Mouse (Mus musculus): ENCODE results near the gene Mta2. TPM values are rescaled to one million over a fixed set of nuclear protein-coding genes. Genes with fewer than 3 reads are reported as not detected.
A peak's percentile ranks its signal among the peaks of the same experiment; 100 is the strongest.

Mta2 gene
- polyA plus RNA-seq, 1 experiment from 2014 or later: 81.8 TPM

DNA sequence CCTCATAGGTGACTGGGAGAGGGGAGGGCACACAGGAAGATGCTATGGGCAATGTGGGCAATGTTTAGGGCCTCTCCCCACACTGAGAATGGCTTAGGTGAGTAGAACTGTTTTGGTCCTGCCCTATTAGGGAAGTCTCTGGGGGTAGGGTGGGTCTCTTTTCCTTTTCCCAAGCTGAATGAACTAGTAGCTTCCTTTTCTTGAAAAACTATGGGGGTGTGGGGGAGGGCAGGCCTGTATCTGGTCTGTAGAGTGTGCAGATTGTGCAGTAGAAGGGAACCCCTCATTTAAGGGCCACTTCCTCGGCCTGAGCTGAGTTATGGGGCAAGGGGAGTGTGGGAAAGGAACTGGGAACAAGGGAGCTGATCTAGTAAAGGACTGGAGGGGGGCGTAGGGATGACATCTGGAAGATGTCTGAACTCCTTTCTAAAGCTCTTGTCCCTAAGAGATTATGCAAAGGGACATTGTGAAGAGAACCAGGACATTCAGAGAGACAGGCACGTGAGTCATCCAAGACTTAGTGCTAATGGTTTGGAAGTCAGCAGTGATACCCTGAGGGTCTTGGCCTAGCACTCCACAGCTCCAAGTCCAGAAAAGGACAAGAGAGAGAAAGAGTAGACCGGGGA lies 49.7 kb downstream of the Mta2 start:
- H3K27me3 ChIP-seq (replicated peaks; ENCODE audit: insufficient read depth, low read length): no peaks in the 10 kb centered on the region
- peaks cover 36% of the 10 kb centered on the region for H3K4me1 ChIP-seq (ENCODE audit: insufficient read depth, low read depth, low read length)
- H3K27ac ChIP-seq (ENCODE audit: low read length): peak overlapping the region; percentile 98
- H3K36me3 ChIP-seq (ENCODE audit: insufficient read depth, low read length): no peaks in the 10 kb centered on the region
- ATAC-seq: no peak
- 39% methylated on average over 4 of the region's 4 CpGs for WGBS
- no peaks in the 10 kb centered on the region for H3K9me3 ChIP-seq (ENCODE audit: low read length)
- peak; percentile 64 for DNase-seq (ENCODE audit: low spot score)
- H3K4me3 ChIP-seq (ENCODE audit: low read depth, low read length): peak overlapping the region; percentile 95
- peak overlapping the region; percentile 71 for H3K4me2 ChIP-seq (replicated peaks; ENCODE audit: low read depth, low read length)
- peak overlapping the region; percentile 97 for H3K9ac ChIP-seq (replicated peaks; ENCODE audit: low read depth)
- TF ChIP-seq CTCF (IDR thresholded peaks at IDR 0.05): no peak

DNA sequence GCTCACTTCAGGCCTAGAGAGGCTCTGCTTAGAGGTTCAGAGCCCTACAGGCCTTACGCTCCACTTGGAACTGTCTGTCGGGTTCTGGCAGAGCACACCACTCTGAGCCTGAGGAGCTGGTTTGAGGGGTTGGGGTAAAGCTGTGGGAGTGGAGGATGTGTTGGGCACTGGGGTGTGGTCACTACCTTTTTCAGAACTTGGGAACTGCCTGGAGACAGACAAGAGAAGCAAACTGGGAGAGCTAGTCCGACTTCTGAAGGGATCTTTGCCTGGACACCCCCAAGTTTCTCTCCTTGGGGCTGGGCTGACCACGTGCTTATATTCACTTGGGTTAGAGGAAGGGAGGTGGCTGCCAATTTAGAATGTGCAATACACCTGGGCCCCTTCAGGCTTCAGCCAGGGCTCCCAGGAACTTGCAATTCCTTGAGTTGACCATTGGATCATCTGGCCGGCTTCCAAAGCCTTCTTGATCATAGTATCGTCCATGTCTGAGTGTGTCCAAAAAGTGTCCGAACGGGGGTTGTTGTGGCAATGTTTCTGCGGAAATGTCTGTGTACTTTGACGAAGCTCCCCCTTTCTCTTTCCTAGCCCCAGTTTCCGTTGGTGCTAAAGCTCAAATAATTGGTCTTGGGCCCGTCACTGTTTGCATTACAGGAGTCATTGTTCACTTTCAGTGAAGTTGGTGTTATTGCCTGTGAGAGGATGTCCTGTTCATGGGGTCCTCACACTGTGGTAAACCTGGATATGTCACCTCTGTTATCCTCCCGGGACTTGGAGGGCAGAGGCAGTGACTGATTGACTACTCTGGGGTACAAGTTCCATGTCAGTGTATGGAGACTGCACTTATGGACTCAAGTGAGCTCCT lies 50.4 kb downstream of the Mta2 start:
- DNase-seq (ENCODE audit: low spot score) (peak; percentile 55), ATAC-seq (no peak)
- Histone ChIP-seq H3K4me3 (ENCODE audit: low read depth, low read length) (peak overlapping the region; percentile 95), H3K4me1 (ENCODE audit: insufficient read depth, low read depth, low read length) (peaks cover 42% of the 10 kb centered on the region), H3K4me2 (replicated peaks; ENCODE audit: low read depth, low read length) (peak overlapping the region; percentile 71), H3K36me3 (ENCODE audit: insufficient read depth, low read length) (no peaks in the 10 kb centered on the region), H3K9me3 (ENCODE audit: low read length) (no peaks in the 10 kb centered on the region), H3K27ac (ENCODE audit: low read length) (peak overlapping the region; percentile 98), H3K9ac (replicated peaks; ENCODE audit: low read depth) (peak overlapping the region; percentile 97), H3K27me3 (replicated peaks; ENCODE audit: insufficient read depth, low read length) (no peaks in the 10 kb centered on the region)
- TF ChIP-seq CTCF (IDR thresholded peaks at IDR 0.05) (no peak), EP300 (IDR thresholded peaks at IDR 0.05) (no peak)
- 37% methylated on average over 13 of the region's 13 CpGs for WGBS

DNA sequence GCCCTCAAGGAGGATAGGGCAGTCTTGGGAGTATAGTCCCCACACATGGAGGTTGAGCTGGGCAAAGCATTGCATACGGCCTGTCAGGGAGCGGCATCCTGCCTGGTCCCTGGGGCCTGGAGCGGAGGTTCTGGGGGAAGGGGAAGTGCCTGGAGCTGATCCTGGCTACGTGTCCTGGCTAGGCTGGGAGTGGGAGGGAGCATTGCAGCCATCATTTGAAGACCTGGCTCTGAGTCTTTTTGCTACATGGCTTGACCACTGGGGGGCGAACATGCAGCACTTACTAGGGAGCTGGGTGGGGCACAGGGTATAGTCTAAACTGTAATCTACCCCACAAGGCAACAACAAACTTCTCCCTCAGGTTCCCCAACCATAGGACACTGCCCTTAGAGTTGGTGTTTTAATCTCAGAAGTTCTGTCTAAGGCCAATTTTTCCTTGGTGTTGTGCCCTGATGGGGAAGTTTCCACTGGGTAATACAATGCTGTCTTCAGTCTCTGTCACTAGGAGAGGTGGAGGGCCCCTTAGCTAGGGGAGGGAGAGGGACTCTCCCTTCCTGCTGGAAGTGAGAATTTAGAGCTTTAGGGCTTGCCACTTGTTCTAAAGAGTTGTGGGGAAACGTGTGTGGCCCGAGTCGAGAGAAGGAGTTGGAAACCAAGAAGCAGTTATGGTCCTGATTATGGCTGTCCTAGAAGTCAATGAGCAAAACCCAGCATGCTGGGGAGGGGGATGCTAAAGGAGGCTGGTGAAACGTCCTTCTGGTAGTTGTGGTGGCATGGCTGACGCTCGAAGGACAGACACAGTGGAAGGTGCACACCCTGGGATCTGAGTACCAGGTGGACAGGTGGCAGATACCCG lies 51.3 kb downstream of the Mta2 start:
- H3K27ac ChIP-seq (ENCODE audit: low read length): peak overlapping the region; percentile 98
- H3K27me3 ChIP-seq (replicated peaks; ENCODE audit: insufficient read depth, low read length): no peaks in the 10 kb centered on the region
- peak; percentile 46; the same call in 1 of the 2 replicates for TF ChIP-seq EP300 (IDR thresholded peaks at IDR 0.05)
- TF ChIP-seq CTCF (IDR thresholded peaks at IDR 0.05): peak; percentile 88
- H3K4me1 ChIP-seq (ENCODE audit: insufficient read depth, low read depth, low read length): peaks cover 48% of the 10 kb centered on the region
- 25% methylated on average over 12 of the region's 12 CpGs for WGBS
- peak overlapping the region; percentile 95 for H3K4me3 ChIP-seq (ENCODE audit: low read depth, low read length)
- H3K9ac ChIP-seq (replicated peaks; ENCODE audit: low read depth): peak overlapping the region; percentile 29; the same call in 1 of the 2 replicates
- no peaks in the 10 kb centered on the region for H3K36me3 ChIP-seq (ENCODE audit: insufficient read depth, low read length)
- no peaks in the 10 kb centered on the region for H3K9me3 ChIP-seq (ENCODE audit: low read length)
- peak overlapping the region; percentile 71 for H3K4me2 ChIP-seq (replicated peaks; ENCODE audit: low read depth, low read length)
- DNase-seq (ENCODE audit: low spot score): peak; percentile 96
- ATAC-seq: peak; percentile 7

DNA sequence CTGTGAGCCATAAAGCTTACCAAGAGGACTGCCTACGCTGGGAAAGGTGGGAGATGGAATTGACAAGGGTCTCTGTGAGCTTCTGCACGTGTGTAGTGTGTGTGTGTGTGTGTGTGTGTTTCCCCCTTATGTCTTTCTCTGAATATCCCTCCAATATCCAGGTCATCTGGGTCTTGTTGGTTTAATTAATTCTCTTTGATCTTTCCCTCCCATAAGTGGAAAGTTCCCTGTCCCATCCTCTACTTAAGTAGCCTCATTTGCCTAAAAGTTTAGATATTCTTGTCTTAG lies 51.9 kb downstream of the Mta2 start:
- WGBS: 55% methylated on average over 2 of the region's 2 CpGs
- Histone ChIP-seq H3K9me3 (ENCODE audit: low read length) (no peaks in the 10 kb centered on the region), H3K27ac (ENCODE audit: low read length) (peak overlapping the region; percentile 98), H3K27me3 (replicated peaks; ENCODE audit: insufficient read depth, low read length) (no peaks in the 10 kb centered on the region), H3K4me3 (ENCODE audit: low read depth, low read length) (peak overlapping the region; percentile 95; the same call in 1 of the 2 replicates), H3K4me2 (replicated peaks; ENCODE audit: low read depth, low read length) (peak overlapping the region; percentile 71), H3K9ac (replicated peaks; ENCODE audit: low read depth) (peak overlapping the region; percentile 29; the same call in 1 of the 2 replicates), H3K4me1 (ENCODE audit: insufficient read depth, low read depth, low read length) (peaks cover 49% of the 10 kb centered on the region), H3K36me3 (ENCODE audit: insufficient read depth, low read length) (no peaks in the 10 kb centered on the region)
- TF ChIP-seq CTCF (IDR thresholded peaks at IDR 0.05): no peak
- TF ChIP-seq EP300 (IDR thresholded peaks at IDR 0.05): no peak
- ATAC-seq: no peak
- no peak for DNase-seq (ENCODE audit: low spot score)

DNA sequence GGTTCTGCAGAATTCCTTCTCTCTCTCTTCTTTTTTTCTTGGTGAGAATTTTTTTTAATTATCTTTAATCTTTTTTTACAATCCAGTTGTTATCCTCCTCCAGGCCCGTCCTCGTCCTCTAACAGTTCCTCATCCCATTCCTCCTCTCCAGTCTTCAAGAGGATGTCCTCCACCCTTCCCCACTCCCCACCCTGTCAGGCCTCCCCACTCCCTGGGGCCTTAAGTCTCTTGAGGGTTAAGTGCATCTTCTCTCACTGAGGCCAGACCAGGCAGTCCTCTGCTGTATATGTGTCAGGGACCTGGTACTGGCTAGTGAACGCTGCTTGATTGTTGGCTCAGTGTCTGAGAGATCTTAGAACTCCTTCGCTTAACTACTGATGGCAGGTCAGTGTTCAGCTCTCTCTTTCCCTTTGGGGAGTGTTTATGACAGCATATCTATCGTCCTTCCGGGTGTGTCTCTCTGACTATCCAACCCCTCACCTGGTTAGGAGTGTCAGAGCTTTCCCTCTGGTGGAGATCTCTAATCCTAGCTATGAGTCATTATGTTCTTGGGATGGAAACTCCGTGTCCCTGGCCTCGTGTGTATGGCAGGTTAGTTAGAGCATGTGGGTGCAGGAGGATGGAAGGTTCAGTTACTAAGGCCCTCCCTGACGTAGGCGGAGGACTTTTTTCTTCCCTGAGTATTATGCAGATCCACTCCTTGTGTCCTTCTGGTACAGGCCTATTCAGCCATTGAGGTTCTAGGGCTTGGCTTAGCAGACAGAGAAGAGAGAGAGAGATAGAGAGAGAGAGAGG lies 53.3 kb downstream of the Mta2 start:
- Histone ChIP-seq H3K27ac (ENCODE audit: low read length) (no peak overlapping the region), H3K4me2 (replicated peaks; ENCODE audit: low read depth, low read length) (peak overlapping the region; percentile 71), H3K9me3 (ENCODE audit: low read length) (no peaks in the 10 kb centered on the region), H3K36me3 (ENCODE audit: insufficient read depth, low read length) (peaks cover 3% of the 10 kb centered on the region; the same call in 1 of the 2 replicates), H3K4me1 (ENCODE audit: insufficient read depth, low read depth, low read length) (peaks cover 56% of the 10 kb centered on the region), H3K9ac (replicated peaks; ENCODE audit: low read depth) (no peak overlapping the region), H3K4me3 (ENCODE audit: low read depth, low read length) (no peak overlapping the region), H3K27me3 (replicated peaks; ENCODE audit: insufficient read depth, low read length) (no peaks in the 10 kb centered on the region)
- DNase-seq (ENCODE audit: low spot score) (no peak), ATAC-seq (no peak)
- no peak for TF ChIP-seq EP300 (IDR thresholded peaks at IDR 0.05)
- no peak for TF ChIP-seq CTCF (IDR thresholded peaks at IDR 0.05)
- WGBS: 58% methylated on average over 10 of the region's 10 CpGs

Data from lung, postnatal 0 days (tissue).